Mouse (Mus musculus): Measurements from ENCODE around the gene Pdcd6ip. TPM values are rescaled to one million over a fixed set of nuclear protein-coding genes. Genes with fewer than 3 reads are reported as not detected.

Pdcd6ip gene
- total and polyA plus RNA-seq, 2 experiments from 2014 or later = 25.8 to 28.7 TPM

- Histone ChIP-seq H3K27ac (ENCODE audit: low read depth, low read length) (peak overlapping the region; percentile 44; the same call in 1 of the 2 replicates), H3K4me2 (ENCODE audit: low read depth, low read length, poor library complexity, severe bottlenecking) (peak overlapping the region; percentile 78), H3K9me3 (ENCODE audit: low read length) (no peaks in the 10 kb centered on the region), H3K4me3 (ENCODE audit: low read depth, low read length) (peak overlapping the region; percentile 96), H3K27me3 (ENCODE audit: insufficient read depth, low read length) (no peaks in the 10 kb centered on the region), H3K9ac (replicated peaks; ENCODE audit: low read length, poor library complexity, severe bottlenecking) (peak overlapping the region; percentile 50), H3K4me1 (ENCODE audit: insufficient read depth, low read length) (no peaks in the 10 kb centered on the region), H3K36me3 (ENCODE audit: insufficient read depth, low read length) (no peaks in the 10 kb centered on the region)
- ATAC-seq (ENCODE audit: low FRiP score) = peak; percentile 67
- WGBS = 0% methylated on average over 42 of the region's 64 CpGs
- no peak for TF ChIP-seq CTCF (IDR thresholded peaks at IDR 0.05)
- peak; percentile 40 for DNase-seq (ENCODE audit: low spot score)
Observed at GRCm38 (mm10) chr9:113741637-113742137, 33.6 kb upstream of the Pdcd6ip start.

GRCm38 (mm10) chr9:113741108-113741636, 33.1 kb upstream of the Pdcd6ip start, which contains the start of gene Clasp2:
TSS of gene Clasp2 (plus strand) at chr9:113741473.
- WGBS = under 1% methylated on average over 57 of the region's 63 CpGs
- Histone ChIP-seq H3K27me3 (ENCODE audit: insufficient read depth, low read length) (no peaks in the 10 kb centered on the region), H3K4me1 (ENCODE audit: insufficient read depth, low read length) (no peaks in the 10 kb centered on the region), H3K9me3 (ENCODE audit: low read length) (no peaks in the 10 kb centered on the region), H3K9ac (replicated peaks; ENCODE audit: low read length, poor library complexity, severe bottlenecking) (peak within 1 kb of the TSS; percentile 50), H3K36me3 (ENCODE audit: insufficient read depth, low read length) (no peaks in the 10 kb centered on the region), H3K4me3 (ENCODE audit: low read depth, low read length) (peak within 1 kb of the TSS; percentile 96), H3K4me2 (ENCODE audit: low read depth, low read length, poor library complexity, severe bottlenecking) (peak within 1 kb of the TSS; percentile 78), H3K27ac (ENCODE audit: low read depth, low read length) (peak within 1 kb of the TSS; percentile 44; the same call in 1 of the 2 replicates)
- DNase-seq (ENCODE audit: low spot score) = peak; percentile 77
- ATAC-seq (ENCODE audit: low FRiP score) = peak; percentile 95
- no peak for TF ChIP-seq CTCF (IDR thresholded peaks at IDR 0.05)

- no peak for ATAC-seq (ENCODE audit: low FRiP score)
- H3K27ac ChIP-seq (ENCODE audit: low read depth, low read length) = no peak overlapping the region
- no peak overlapping the region for H3K4me2 ChIP-seq (ENCODE audit: low read depth, low read length, poor library complexity, severe bottlenecking)
- WGBS = 83% methylated on average over 6 of the region's 6 CpGs
- H3K9me3 ChIP-seq (ENCODE audit: low read length) = no peaks in the 10 kb centered on the region
- no peaks in the 10 kb centered on the region for H3K4me1 ChIP-seq (ENCODE audit: insufficient read depth, low read length)
- no peak for DNase-seq (ENCODE audit: low spot score)
- H3K9ac ChIP-seq (replicated peaks; ENCODE audit: low read length, poor library complexity, severe bottlenecking) = no peak overlapping the region
- H3K4me3 ChIP-seq (ENCODE audit: low read depth, low read length) = no peak overlapping the region
- H3K36me3 ChIP-seq (ENCODE audit: insufficient read depth, low read length) = no peaks in the 10 kb centered on the region
- no peaks in the 10 kb centered on the region for H3K27me3 ChIP-seq (ENCODE audit: insufficient read depth, low read length)
- no peak for TF ChIP-seq CTCF (IDR thresholded peaks at IDR 0.05)
Observed at GRCm38 (mm10) chr9:113738941-113739340, 30.9 kb upstream of the Pdcd6ip start.

GRCm38 (mm10) chr9:113738021-113738420, 30.0 kb upstream of the Pdcd6ip start:
- H3K36me3 ChIP-seq (ENCODE audit: insufficient read depth, low read length) = no peaks in the 10 kb centered on the region
- ATAC-seq (ENCODE audit: low FRiP score) (no peak), DNase-seq (ENCODE audit: low spot score) (peak; percentile 48)
- H3K9me3 ChIP-seq (ENCODE audit: low read length) = no peaks in the 10 kb centered on the region
- no peak overlapping the region for H3K27ac ChIP-seq (ENCODE audit: low read depth, low read length)
- no peak overlapping the region for H3K4me2 ChIP-seq (ENCODE audit: low read depth, low read length, poor library complexity, severe bottlenecking)
- no peak overlapping the region for H3K4me3 ChIP-seq (ENCODE audit: low read depth, low read length)
- TF ChIP-seq CTCF (IDR thresholded peaks at IDR 0.05) = no peak
- WGBS = 71% methylated on average over 9 of the region's 9 CpGs
- no peaks in the 10 kb centered on the region for H3K27me3 ChIP-seq (ENCODE audit: insufficient read depth, low read length)
- H3K9ac ChIP-seq (replicated peaks; ENCODE audit: low read length, poor library complexity, severe bottlenecking) = no peak overlapping the region
- H3K4me1 ChIP-seq (ENCODE audit: insufficient read depth, low read length) = no peaks in the 10 kb centered on the region

GRCm38 (mm10) chr9:113735920-113736319, 27.9 kb upstream of the Pdcd6ip start:
- H3K4me2 ChIP-seq (ENCODE audit: low read depth, low read length, poor library complexity, severe bottlenecking) = no peak overlapping the region
- H3K4me3 ChIP-seq (ENCODE audit: low read depth, low read length) = no peak overlapping the region
- no peaks in the 10 kb centered on the region for H3K9me3 ChIP-seq (ENCODE audit: low read length)
- H3K36me3 ChIP-seq (ENCODE audit: insufficient read depth, low read length) = no peaks in the 10 kb centered on the region
- no peak overlapping the region for H3K27ac ChIP-seq (ENCODE audit: low read depth, low read length)
- H3K27me3 ChIP-seq (ENCODE audit: insufficient read depth, low read length) = no peaks in the 10 kb centered on the region
- H3K9ac ChIP-seq (replicated peaks; ENCODE audit: low read length, poor library complexity, severe bottlenecking) = no peak overlapping the region
- no peak for TF ChIP-seq CTCF (IDR thresholded peaks at IDR 0.05)
- DNase-seq (ENCODE audit: low spot score) (no peak), ATAC-seq (ENCODE audit: low FRiP score) (no peak)
- H3K4me1 ChIP-seq (ENCODE audit: insufficient read depth, low read length) = no peaks in the 10 kb centered on the region

GRCm38 (mm10) chr9:113731540-113731939, 23.5 kb upstream of the Pdcd6ip start:
- ATAC-seq (ENCODE audit: low FRiP score) = no peak
- Histone ChIP-seq H3K36me3 (ENCODE audit: insufficient read depth, low read length) (no peaks in the 10 kb centered on the region), H3K4me1 (ENCODE audit: insufficient read depth, low read length) (no peaks in the 10 kb centered on the region), H3K9ac (replicated peaks; ENCODE audit: low read length, poor library complexity, severe bottlenecking) (no peak overlapping the region), H3K27me3 (ENCODE audit: insufficient read depth, low read length) (no peaks in the 10 kb centered on the region), H3K27ac (ENCODE audit: low read depth, low read length) (no peak overlapping the region), H3K4me2 (ENCODE audit: low read depth, low read length, poor library complexity, severe bottlenecking) (no peak overlapping the region), H3K9me3 (ENCODE audit: low read length) (no peaks in the 10 kb centered on the region), H3K4me3 (ENCODE audit: low read depth, low read length) (no peak overlapping the region)
- DNase-seq (ENCODE audit: low spot score) = no peak
- 86% methylated on average over 3 of the region's 3 CpGs for WGBS
- TF ChIP-seq CTCF (IDR thresholded peaks at IDR 0.05) = no peak
